In genomic region chr11:112860797-112861196, GRCm38 (mm10) we compare ENCODE assay signal across 12 mouse cellular contexts.
A peak's percentile ranks its signal among the peaks of the same experiment; 100 is the strongest.
DNase-seq lines count a peak whose midpoint lies in the region; ATAC-seq lines count a peak whose summit lies in the region.
"Had no signal": no experiment of that assay in that cellular context is flagged by ENCODE, and none has a peak within 500 bp of the region (broad histone marks: within the 10 kb centered on the region; RNA-seq: fewer than 3 reads in every experiment).

No protein-coding gene starts in this region.

- 21% methylated on average over 11 of the region's 11 CpGs for WGBS in embryonic facial prominence, embryonic 12.5 days
- WGBS in forebrain, embryonic 14.5 days, result 8% methylated on average over 11 of the region's 11 CpGs
- WGBS in limb, embryonic 12.5 days, result 29% methylated on average over 11 of the region's 11 CpGs
- WGBS in neural tube, embryonic 13.5 days, result 8% methylated on average over 11 of the region's 11 CpGs

- no peak overlapping the region for H3K9ac ChIP-seq in embryonic facial prominence, embryonic 12.5 days
- no peak overlapping the region for H3K9ac ChIP-seq in forebrain, embryonic 14.5 days (ENCODE audit: low read length)
- no peak overlapping the region for H3K9ac ChIP-seq in limb, embryonic 12.5 days (replicated peaks)
- peak overlapping the region; percentile 22; the same call in 1 of the 2 replicates for H3K9ac ChIP-seq in neural tube, embryonic 13.5 days
- H3K9ac ChIP-seq: liver, postnatal 0 days had no signal

- peak; percentile 75 for DNase-seq in forebrain, embryonic 14.5 days (ENCODE audit: low spot score)
- no peak for DNase-seq in spleen, postnatal 36 days (ENCODE audit: low spot score in 2 of 2)
- no peak for DNase-seq in spleen, adult 18-20 months
- no peak for DNase-seq in thymus, adult 18-20 months
- DNase-seq: cerebellum, adult 9-11 months; heart, postnatal 36 days; liver, postnatal 0 days had no signal

- peaks cover 4% of the 10 kb centered on the region for H3K9me3 ChIP-seq in embryonic facial prominence, embryonic 12.5 days
- 0 out of 2 replicates have a peak, but pooled peaks cover 5% of the 10 kb centered on the region for H3K9me3 ChIP-seq in forebrain, embryonic 14.5 days (replicated peaks; ENCODE audit: control insufficient read depth, low read length)
- no peaks in the 10 kb centered on the region for H3K9me3 ChIP-seq in limb, embryonic 12.5 days
- H3K9me3 ChIP-seq in neural tube, embryonic 13.5 days, result peaks cover 8% of the 10 kb centered on the region

- H3K4me2 ChIP-seq in embryonic facial prominence, embryonic 12.5 days (replicated peaks), result no peak overlapping the region
- H3K4me2 ChIP-seq in forebrain, embryonic 14.5 days (ENCODE audit: low read length), result peak overlapping the region; percentile 2; the same call in 1 of the 2 replicates
- H3K4me2 ChIP-seq in limb, embryonic 12.5 days, result peak overlapping the region; percentile 9; the same call in 1 of the 2 replicates
- peak overlapping the region; percentile 24 for H3K4me2 ChIP-seq in neural tube, embryonic 13.5 days

- H3K36me3 ChIP-seq in embryonic facial prominence, embryonic 12.5 days, result no peaks in the 10 kb centered on the region
- H3K36me3 ChIP-seq in forebrain, embryonic 14.5 days (ENCODE audit: control insufficient read depth, insufficient read depth, low read length), result no peaks in the 10 kb centered on the region
- no peaks in the 10 kb centered on the region for H3K36me3 ChIP-seq in limb, embryonic 12.5 days
- H3K36me3 ChIP-seq in neural tube, embryonic 13.5 days, result no peaks in the 10 kb centered on the region

- 0 out of 2 replicates have a peak, but pooled peaks have one; percentile 41 for ATAC-seq in embryonic facial prominence, embryonic 12.5 days (ENCODE audit: insufficient number of reproducible peaks, insufficient read depth, low FRiP score, low TSS enrichment)
- ATAC-seq in forebrain, embryonic 14.5 days, result peak; percentile 93
- ATAC-seq in limb, embryonic 12.5 days (ENCODE audit: insufficient number of reproducible peaks, insufficient read depth, low FRiP score, low TSS enrichment, low read depth), result no peak
- ATAC-seq in neural tube, embryonic 13.5 days (ENCODE audit: low read depth), result peak; percentile 78
- ATAC-seq: liver, postnatal 0 days had no signal

- 0 out of 2 replicates have a peak, but pooled peaks cover 6% of the 10 kb centered on the region for H3K4me1 ChIP-seq in embryonic facial prominence, embryonic 12.5 days
- H3K4me1 ChIP-seq in forebrain, embryonic 14.5 days (ENCODE audit: control insufficient read depth, insufficient read depth, low read length), result peaks cover 13% of the 10 kb centered on the region
- peaks cover 8% of the 10 kb centered on the region; the same call in 1 of the 2 replicates for H3K4me1 ChIP-seq in limb, embryonic 12.5 days (replicated peaks)
- H3K4me1 ChIP-seq in neural tube, embryonic 13.5 days (replicated peaks), result peaks cover 18% of the 10 kb centered on the region

- H3K27me3 ChIP-seq in embryonic facial prominence, embryonic 12.5 days, result no peaks in the 10 kb centered on the region
- H3K27me3 ChIP-seq in forebrain, embryonic 14.5 days (replicated peaks; ENCODE audit: control insufficient read depth, insufficient read depth, low read length), result no peaks in the 10 kb centered on the region
- H3K27me3 ChIP-seq in limb, embryonic 12.5 days, result 0 out of 2 replicates have a peak, but pooled peaks cover 4% of the 10 kb centered on the region
- H3K27me3 ChIP-seq in neural tube, embryonic 13.5 days, result no peaks in the 10 kb centered on the region

- H3K27ac ChIP-seq in embryonic facial prominence, embryonic 12.5 days, result no peak overlapping the region
- peak overlapping the region; percentile 21; the same call in 1 of the 2 replicates for H3K27ac ChIP-seq in forebrain, embryonic 14.5 days (ENCODE audit: low read depth, low read length)
- peak overlapping the region; percentile 8; the same call in 1 of the 2 replicates for H3K27ac ChIP-seq in limb, embryonic 12.5 days
- peak overlapping the region; percentile 65 for H3K27ac ChIP-seq in neural tube, embryonic 13.5 days (replicated peaks)
- H3K27ac ChIP-seq: kidney, postnatal 0 days; left cerebral cortex, adult 2 months had no signal

- H3K4me3 ChIP-seq in embryonic facial prominence, embryonic 12.5 days, result no peak overlapping the region
- no peak overlapping the region for H3K4me3 ChIP-seq in forebrain, embryonic 14.5 days (ENCODE audit: low read depth, low read length)
- H3K4me3 ChIP-seq in limb, embryonic 12.5 days (replicated peaks), result no peak overlapping the region
- H3K4me3 ChIP-seq in neural tube, embryonic 13.5 days, result no peak overlapping the region
- H3K4me3 ChIP-seq: left cerebral cortex, adult 2 months had no signal
